Mouse (Mus musculus) hindbrain, embryonic 16.5 days (tissue): Measurements from ENCODE around the gene Olfr707. TPM values are rescaled to one million over a fixed set of nuclear protein-coding genes. Genes with fewer than 3 reads are reported as not detected.

ENCODE experiments used
- polyA plus RNA-seq: library from polyadenylated mRNA; unstranded; fragments of >200 nt; fragmentation: Nextera tagmentation; extraction: Ambion mirVana; gene quantifications from 2 replicates; pipeline ENCODE4 v1.2.1, GENCODE M21; 2015

Olfr707 gene
- polyA plus RNA-seq, 1 experiment from 2014 or later = not detected

Other genes with a start within 250 kb of the Olfr707 start
- gene Olfr693, start 220.7 kb downstream of the Olfr707 start, polyA plus RNA-seq = not detected in 2 replicates
- gene Olfr694, start 209.4 kb downstream of the Olfr707 start, polyA plus RNA-seq = not detected in 2 replicates
- gene Olfr695, start 184.8 kb downstream of the Olfr707 start, polyA plus RNA-seq = not detected in 2 replicates
- gene Olfr697, start 158.8 kb downstream of the Olfr707 start, polyA plus RNA-seq = not detected in 2 replicates
- not detected in 2 replicates for gene Olfr698, start 145.8 kb downstream of the Olfr707 start, polyA plus RNA-seq
- not detected in 2 replicates for gene Olfr699, start 108.0 kb downstream of the Olfr707 start, polyA plus RNA-seq
- gene Olfr700, start 92.4 kb downstream of the Olfr707 start, polyA plus RNA-seq = not detected in 2 replicates
- not detected in 2 replicates for gene Olfr701, start 87.1 kb downstream of the Olfr707 start, polyA plus RNA-seq
- not detected in 2 replicates for gene Olfr702, start 67.3 kb downstream of the Olfr707 start, polyA plus RNA-seq
- not detected in 2 replicates for gene Olfr703, start 57.9 kb downstream of the Olfr707 start, polyA plus RNA-seq
- not detected in 2 replicates for gene Olfr704, start 38.1 kb downstream of the Olfr707 start, polyA plus RNA-seq
- gene Olfr705, start 24.4 kb downstream of the Olfr707 start, polyA plus RNA-seq = not detected in 2 replicates
- not detected in 2 replicates for gene Olfr706, start 13.1 kb downstream of the Olfr707 start, polyA plus RNA-seq
- not detected in 2 replicates for gene Olfr1532-ps1, start 6.8 kb upstream of the Olfr707 start, polyA plus RNA-seq
- not detected in 2 replicates for gene Olfr709-ps1, start 31.0 kb upstream of the Olfr707 start, polyA plus RNA-seq
- gene Olfr710, start 47.1 kb upstream of the Olfr707 start, polyA plus RNA-seq = not detected in 2 replicates
- not detected in 2 replicates for gene Olfr6, start 62.7 kb upstream of the Olfr707 start, polyA plus RNA-seq
- not detected in 2 replicates for gene Olfr711, start 74.2 kb upstream of the Olfr707 start, polyA plus RNA-seq
- not detected in 2 replicates for gene Olfr2, start 104.8 kb upstream of the Olfr707 start, polyA plus RNA-seq
- gene Olfr713, start 129.9 kb upstream of the Olfr707 start, polyA plus RNA-seq = not detected in 2 replicates
- not detected in 2 replicates for gene Olfr714, start 169.7 kb upstream of the Olfr707 start, polyA plus RNA-seq
- gene Olfr17, start 192.0 kb upstream of the Olfr707 start, polyA plus RNA-seq = not detected in 2 replicates
- not detected in 2 replicates for gene Olfr715b, start 209.1 kb upstream of the Olfr707 start, polyA plus RNA-seq
- not detected in 2 replicates for gene Olfr715, start 229.8 kb upstream of the Olfr707 start, polyA plus RNA-seq
- not detected in 2 replicates for gene Olfr716, start 237.1 kb upstream of the Olfr707 start, polyA plus RNA-seq